Mouse (Mus musculus) bone marrow, adult 2 months (tissue): Measurements from ENCODE around the gene Gngt2.

ENCODE experiments used
- CTCF ChIP-seq: fragments of 200-500 bp; IDR thresholded peaks from 2 replicates; pipeline ENCODE4 v1.5.1; 2011; ENCODE audit warnings: low read length, control low read depth; ENCODE audit not compliant: control insufficient read depth, insufficient read depth
- POLR2A ChIP-seq: fragments of 200-500 bp; IDR thresholded peaks from 2 replicates; pipeline ENCODE4 v1.6.1; 2011; ENCODE audit warnings: low read depth, mild to moderate bottlenecking, control low read depth, low read length, borderline replicate concordance; ENCODE audit not compliant: control insufficient read depth

GRCm38 (mm10) chr11:95834742-95835710 is 2.0 kb upstream of the Gngt2 start:
- TF ChIP-seq CTCF (no peak), POLR2A (no peak)
